Mouse (Mus musculus) brain, embryonic 14.5 days (tissue): ENCODE results near the gene Gm8764. TPM values are rescaled to one million over a fixed set of nuclear protein-coding genes. Genes with fewer than 3 reads are reported as not detected.
"Not testable (repeated sequence)": the region's sequence is repeated elsewhere in the genome, so short reads cannot be mapped to it uniquely, and the experiment has no call there.

Experiments used
- DNase-seq: peaks from one replicate; pipeline ENCODE4 v3.0.0-alpha.2; 2011; ENCODE audit warnings: low read depth
- CTCF ChIP-seq: fragments of 200-500 bp; IDR thresholded peaks from 2 replicates; pipeline ENCODE4 v1.5.1; 2012; ENCODE audit warnings: inconsistent platforms, mild to moderate bottlenecking, moderate library complexity, borderline replicate concordance; ENCODE audit not compliant: insufficient read depth, insufficient read length; ENCODE audit errors: extremely low read depth
- POLR2A ChIP-seq: fragments of 200-500 bp; IDR thresholded peaks from 2 replicates; pipeline ENCODE4 v1.6.1; 2012; ENCODE audit warnings: mild to moderate bottlenecking, inconsistent platforms, borderline replicate concordance; ENCODE audit not compliant: poor library complexity, insufficient read depth, insufficient read length, severe bottlenecking; ENCODE audit errors: extremely low read depth
- polyA plus RNA-seq: library from polyadenylated mRNA; depleted of rRNA; stranded (reverse); fragments of >200 nt; gene quantifications from 2 replicates; pipeline ENCODE4 v1.2.3, GENCODE M21; 2012; rRNA removed

The Gm8764 gene
- not detected in 2 replicates for polyA plus RNA-seq

- DNase-seq: not testable (repeated sequence)
Observed at GRCm38 (mm10) chr10:104159706-104160105, at the start of gene Gm8764. Gene Gm8764 (plus strand): TSS chr10:104160006.

GRCm38 (mm10) chr10:104110044-104110443 lies 49.8 kb upstream of the Gm8764 start:
- TF ChIP-seq POLR2A: no peak
- no peak for TF ChIP-seq CTCF
- peak; percentile 26 for DNase-seq

DNA sequence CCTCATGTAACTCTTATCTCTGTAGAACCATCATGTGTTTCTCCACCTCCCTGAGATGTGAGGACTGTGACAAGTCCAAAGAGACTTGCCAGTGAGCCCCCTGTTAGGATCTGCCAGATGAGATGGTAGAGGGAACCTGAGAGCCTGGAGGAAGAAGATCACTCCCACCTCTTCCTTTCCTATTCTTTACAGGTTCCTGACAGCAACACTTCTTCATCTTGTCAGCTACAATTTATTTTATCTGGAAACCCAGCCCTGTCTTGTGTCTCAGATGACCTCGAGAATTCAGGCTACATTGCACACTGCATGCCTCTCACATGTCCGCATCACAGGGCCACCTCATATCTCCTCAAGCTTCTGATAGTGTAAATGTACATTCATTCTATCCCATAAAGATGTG lies 41.5 kb upstream of the Gm8764 start:
- no peak for DNase-seq
- no peak for TF ChIP-seq CTCF
- no peak for TF ChIP-seq POLR2A

- not testable (repeated sequence) for DNase-seq
Observed at GRCm38 (mm10) chr10:104142687-104143086, 17.1 kb upstream of the Gm8764 start, which contains the start of gene Gm21293. Gene Gm21293 (plus strand): TSS chr10:104142987.

GRCm38 (mm10) chr10:104151197-104151596 lies 8.6 kb upstream of the Gm8764 start, which contains the start of gene Gm6763:
Gene Gm6763 (plus strand): TSS chr10:104151497.
- not testable (repeated sequence) for DNase-seq

DNA sequence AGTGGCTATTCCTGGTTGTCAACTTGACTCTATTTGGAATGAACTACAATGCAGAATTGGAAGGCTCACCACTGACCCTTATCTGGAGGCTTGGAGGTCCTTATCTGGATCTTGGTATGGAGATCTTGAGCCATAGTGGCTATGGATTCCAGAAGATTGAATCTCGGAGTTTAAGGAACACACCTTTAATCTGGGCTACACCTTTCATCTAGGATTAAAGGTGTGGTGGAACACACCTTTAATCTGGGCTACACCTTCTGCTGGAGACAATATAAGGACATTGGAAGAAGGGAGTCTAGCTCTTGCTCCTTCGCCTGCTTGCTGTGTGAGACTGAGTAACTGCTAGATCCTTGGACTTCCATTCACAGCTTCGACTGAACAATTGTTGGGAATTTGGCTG lies 8.4 kb downstream of the Gm8764 start, which contains the start of gene Gm21304:
Gene Gm21304 (plus strand): TSS at position 301 of the 400 bp plus-strand sequence.
- DNase-seq: not testable (repeated sequence)

DNA sequence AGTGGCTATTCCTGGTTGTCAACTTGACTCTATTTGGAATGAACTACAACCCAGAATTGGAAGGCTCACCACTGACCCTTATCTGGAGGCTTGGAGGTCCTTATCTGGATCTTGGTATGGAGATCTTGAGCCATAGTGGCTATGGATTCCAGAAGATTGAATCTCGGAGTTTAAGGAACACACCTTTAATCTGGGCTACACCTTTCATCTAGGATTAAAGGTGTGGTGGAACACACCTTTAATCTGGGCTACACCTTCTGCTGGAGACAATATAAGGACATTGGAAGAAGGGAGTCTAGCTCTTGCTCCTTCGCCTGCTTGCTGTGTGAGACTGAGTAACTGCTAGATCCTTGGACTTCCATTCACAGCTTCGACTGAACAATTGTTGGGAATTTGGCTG lies 16.9 kb downstream of the Gm8764 start, which contains the start of gene Gm21312:
Gene Gm21312 (plus strand): TSS at position 301 of the 400 bp plus-strand sequence.
- not testable (repeated sequence) for DNase-seq

- DNase-seq: not testable (repeated sequence)
Observed at GRCm38 (mm10) chr10:104185233-104185632, 25.4 kb downstream of the Gm8764 start, which contains the start of gene Gm20765. Gene Gm20765 (plus strand): TSS chr10:104185533.

DNA sequence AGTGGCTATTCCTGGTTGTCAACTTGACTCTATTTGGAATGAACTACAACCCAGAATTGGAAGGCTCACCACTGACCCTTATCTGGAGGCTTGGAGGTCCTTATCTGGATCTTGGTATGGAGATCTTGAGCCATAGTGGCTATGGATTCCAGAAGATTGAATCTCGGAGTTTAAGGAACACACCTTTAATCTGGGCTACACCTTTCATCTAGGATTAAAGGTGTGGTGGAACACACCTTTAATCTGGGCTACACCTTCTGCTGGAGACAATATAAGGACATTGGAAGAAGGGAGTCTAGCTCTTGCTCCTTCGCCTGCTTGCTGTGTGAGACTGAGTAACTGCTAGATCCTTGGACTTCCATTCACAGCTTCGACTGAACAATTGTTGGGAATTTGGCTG lies 33.9 kb downstream of the Gm8764 start, which contains the start of gene Gm4340:
Gene Gm4340 (plus strand): TSS at position 301 of the 400 bp plus-strand sequence.
- not testable (repeated sequence) for DNase-seq

DNA sequence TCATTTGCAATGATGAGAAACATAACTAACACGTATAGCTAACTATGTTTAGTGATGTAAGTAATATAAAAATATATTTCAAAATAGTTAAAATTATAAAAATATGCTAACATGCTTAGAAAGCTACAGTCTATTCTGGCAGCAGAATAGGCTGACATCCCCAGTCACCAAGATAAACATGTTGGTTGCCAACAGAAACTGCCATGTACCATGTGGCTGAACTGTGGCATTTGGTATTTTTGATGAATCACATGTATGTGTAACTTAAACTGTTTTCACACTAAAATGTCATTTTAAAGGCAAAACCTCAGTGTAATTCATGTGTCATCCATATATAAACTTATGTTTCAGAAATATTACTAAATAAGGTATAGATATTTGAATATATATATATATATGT lies 49.8 kb downstream of the Gm8764 start:
- TF ChIP-seq CTCF (no peak), POLR2A (no peak)
- peak; percentile 58 for DNase-seq

GRCm38 (mm10) chr10:104210268-104210990 lies 50.6 kb downstream of the Gm8764 start:
- peak; percentile 9 for DNase-seq
- TF ChIP-seq POLR2A (no peak), CTCF (no peak)

Other genes with a start within 250 kb of the Gm8764 start
- gene Gm21293, start 17.0 kb upstream of the Gm8764 start, polyA plus RNA-seq: not detected in 2 replicates
- gene Gm6763, start 8.5 kb upstream of the Gm8764 start, polyA plus RNA-seq: not detected in 2 replicates
- gene Gm21304, start 8.5 kb downstream of the Gm8764 start, polyA plus RNA-seq: not detected in 2 replicates
- not detected in 2 replicates for gene Gm21312, start 17.0 kb downstream of the Gm8764 start, polyA plus RNA-seq
- gene Gm20765, start 25.5 kb downstream of the Gm8764 start, polyA plus RNA-seq: not detected in 2 replicates
- not detected in 2 replicates for gene Gm4340, start 34.0 kb downstream of the Gm8764 start, polyA plus RNA-seq